Mouse (Mus musculus) hindlimb bud, embryonic 11.5 days (tissue): ENCODE measurements around the gene Fam69b.

Experiments
- DNase-seq: peaks from one replicate; pipeline ENCODE4 v3.0.0-alpha.2; 2012; ENCODE audit warnings: low read depth, low spot score; ENCODE audit errors: extremely low spot score

Gene Fam69b

DNA sequence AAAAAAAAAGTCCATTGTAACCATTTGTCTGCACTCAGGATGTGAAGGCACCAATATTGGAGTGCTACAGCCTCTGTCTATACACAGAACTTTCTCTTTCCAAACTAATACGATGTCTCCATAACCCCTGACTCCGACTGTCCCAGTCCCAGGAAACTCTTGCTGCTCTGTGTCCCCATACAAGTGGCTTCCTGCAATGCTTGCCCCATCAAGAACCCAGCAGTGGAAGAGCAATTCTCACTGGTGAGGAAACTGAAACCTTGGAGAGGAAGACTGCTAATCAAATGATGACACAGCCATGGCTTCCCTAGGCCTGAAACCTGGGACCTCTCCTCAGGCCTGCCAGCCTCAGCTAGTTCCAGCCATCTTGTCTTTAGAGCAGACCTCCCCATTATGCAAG is 30.4 kb upstream of the Fam69b start:
- DNase-seq: no peak

DNA sequence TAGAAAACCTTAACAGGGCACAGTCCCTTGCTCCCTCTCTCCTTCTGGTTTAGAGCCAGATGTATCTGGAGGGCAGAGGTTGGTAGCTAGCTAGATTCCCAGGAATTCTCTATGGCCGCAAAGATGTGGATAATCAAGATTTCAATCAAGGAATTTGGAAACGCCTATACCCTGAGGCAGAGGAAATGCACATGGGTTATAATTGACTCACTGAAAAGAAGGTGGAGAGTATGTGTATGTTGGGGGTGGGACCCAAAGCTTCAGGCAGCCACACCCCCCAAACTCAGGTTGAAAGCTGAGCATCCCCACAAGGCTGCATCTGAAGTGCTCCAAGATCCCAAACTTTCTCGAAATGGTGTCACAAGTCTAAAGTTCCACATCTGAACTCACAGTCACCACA is 29.8 kb upstream of the Fam69b start:
- DNase-seq: no peak

GRCm38 (mm10) chr2:26599965-26600364 is 28.3 kb upstream of the Fam69b start:
- no peak for DNase-seq

DNA sequence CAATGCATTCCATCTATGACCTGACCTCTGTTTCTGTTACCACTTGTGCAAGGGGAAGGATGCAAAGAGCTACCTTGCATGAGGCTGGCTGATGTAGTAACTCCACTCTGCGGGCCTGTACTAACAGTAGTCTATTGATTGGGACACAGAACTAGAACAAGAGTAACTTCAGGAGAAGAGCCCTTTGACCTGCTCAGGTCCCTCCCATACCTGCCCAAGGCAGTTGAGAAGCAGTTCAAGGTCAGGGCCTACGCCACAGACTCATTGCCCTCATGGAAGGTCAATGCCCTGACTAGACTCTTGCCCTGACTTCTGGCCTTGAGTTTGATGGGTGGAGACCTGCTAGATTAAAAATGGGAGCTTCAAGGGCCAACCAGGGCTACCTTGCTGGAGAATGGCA is 27.6 kb upstream of the Fam69b start:
- no peak for DNase-seq

GRCm38 (mm10) chr2:26601595-26601994 is 26.7 kb upstream of the Fam69b start:
- DNase-seq: no peak

DNA sequence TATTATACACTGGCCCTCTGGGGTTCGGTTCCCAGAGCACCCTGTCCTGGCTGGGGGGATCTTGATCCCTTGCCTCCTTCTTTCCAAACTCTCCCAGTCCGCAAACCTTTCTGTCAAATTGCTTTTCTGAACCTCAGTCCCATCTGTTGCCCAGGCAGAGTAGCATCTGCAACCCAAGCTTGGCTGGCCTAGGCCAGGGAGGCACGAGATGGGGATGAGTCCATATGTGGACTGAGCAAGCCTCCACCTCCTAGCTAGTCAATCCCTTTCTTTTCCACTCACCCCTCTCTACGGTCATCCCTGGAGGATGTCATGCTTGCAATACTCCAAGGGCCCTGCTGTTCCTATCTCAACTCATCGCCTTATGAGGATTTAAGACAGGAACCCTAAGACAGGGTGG is 25.6 kb upstream of the Fam69b start:
- no peak for DNase-seq

DNA sequence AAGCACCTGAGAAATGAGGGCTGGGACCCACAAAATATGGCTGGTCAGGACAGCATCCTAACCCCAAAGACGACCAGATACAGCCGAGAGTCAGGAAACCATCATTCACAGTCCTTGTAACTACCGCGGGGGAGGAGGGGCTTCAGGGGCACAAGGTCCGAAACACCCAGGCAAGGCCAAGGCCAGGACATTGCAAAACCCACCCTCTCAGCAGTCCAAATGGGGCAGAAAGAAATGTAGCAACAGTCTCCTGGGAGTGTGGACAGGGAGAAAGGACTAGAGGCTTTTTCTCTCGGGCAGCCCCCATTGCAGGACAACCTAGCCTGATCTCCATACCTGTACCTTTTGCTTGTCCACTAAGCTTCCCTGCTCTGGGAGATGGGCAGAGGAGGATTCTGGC is 25.1 kb upstream of the Fam69b start:
- no peak for DNase-seq

DNA sequence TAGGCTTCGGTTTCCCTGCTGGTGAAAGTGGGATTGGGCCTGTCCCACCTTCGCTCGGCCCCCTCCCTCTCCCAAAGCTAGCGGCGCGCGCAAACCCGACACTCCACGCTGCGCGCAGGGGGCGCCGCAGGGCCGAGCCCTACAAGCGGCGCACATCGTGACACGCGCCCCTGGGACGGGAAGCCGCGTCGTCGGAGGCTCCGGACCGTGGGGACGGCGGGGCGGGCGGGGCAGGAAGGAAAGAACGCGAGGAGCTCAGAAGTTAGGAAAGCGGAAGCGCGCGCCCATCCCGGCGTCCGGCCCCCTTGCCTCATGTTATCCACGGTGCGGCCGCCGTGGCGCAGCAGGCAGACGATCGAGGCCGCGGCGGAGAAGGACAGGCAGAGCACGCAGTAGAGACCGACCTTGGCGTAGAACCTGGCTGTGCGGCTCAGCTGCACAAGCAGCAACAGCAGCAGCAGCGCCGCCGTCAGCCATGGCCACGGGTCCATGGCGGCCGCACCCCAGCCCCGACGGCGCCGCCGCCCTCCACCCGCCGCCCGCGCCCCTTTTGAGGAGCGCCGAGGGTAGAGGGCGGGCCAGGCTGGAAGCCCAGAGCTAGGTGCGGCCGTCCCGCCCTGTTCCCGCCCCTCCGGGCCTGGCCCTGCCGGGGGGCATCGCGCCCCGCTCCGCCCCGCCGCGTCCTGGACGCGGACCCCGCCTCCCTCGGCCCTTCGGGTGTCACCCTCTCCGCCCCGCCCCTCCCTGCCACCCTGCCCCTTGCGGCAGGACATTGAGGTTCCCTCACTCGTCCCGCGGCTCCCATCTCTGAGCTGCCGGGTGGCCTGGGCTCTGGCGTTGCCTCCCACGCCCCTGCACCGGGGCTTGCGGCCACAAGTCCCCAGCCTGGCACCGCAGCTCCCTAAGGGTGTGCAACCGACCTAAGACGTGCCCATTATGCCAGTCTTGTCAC is 24.3 kb upstream of the Fam69b start, which contains the start of gene Agpat2:
Agpat2 (minus strand) TSS at position 698 of the 952 bp plus-strand sequence.
- no peak for DNase-seq

DNA sequence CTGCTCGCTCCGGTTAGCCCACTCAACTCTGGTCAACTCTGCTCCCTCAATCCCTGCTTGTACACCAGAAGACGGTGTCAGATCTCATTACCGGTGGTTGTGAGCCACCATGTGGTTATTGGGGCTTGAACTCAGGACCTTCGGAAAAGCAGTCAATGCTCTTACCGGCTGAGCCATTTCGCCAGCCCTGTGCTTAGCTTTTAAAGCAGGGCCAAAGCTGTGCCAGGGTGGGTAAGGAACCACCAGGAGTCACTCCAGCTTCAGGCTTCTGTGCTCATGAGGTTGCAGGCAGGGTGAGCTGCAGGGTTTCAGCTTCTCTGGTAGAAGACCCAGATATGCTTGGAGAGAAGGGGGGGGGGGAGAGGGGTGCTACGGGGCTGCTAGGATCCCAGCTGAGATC is 22.9 kb upstream of the Fam69b start:
- no peak for DNase-seq

DNA sequence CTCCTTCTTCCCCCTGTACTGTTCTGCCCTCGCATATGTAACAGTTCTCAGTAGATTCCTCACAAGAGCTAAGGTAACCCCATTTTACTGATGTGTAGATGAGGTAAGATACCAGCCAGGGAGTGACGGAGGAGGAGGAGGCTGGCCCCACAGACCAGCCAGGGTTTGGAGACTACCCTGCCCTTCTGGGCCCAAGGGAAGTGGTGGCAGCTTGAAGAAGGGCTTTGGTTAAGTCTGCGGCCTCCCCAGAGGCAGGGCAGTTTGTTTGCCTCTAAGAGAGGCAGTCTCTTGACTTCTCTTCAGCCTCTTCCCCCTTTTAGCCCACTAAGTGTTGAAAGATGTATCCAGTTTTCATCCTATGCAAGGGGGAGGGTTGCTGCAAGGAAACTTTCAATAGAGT is 21.7 kb upstream of the Fam69b start:
- no peak for DNase-seq

- DNase-seq: no peak
These were observed 21.0 kb upstream of the Fam69b start for GRCm38 (mm10) chr2:26607056-26607910.

DNA sequence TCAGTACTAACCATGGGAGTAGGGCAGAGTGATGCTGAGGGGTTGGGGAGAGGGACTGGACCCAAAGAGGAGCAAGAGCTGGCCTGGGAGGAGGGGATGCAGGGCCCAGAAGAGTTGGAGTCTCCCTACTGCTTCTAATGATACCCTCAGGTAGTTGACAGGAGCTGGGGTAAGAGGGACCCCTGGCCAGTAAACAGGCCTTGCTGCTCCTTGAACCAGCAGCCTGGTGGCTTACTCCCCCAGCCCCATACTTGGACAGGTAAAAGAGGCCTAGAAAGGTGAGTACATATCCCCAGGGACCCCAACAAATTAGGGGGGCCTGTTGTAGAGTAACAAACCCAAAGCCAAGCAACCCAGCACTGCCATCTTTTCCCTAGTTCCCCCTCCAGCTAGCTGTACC is 19.5 kb upstream of the Fam69b start:
- no peak for DNase-seq

DNA sequence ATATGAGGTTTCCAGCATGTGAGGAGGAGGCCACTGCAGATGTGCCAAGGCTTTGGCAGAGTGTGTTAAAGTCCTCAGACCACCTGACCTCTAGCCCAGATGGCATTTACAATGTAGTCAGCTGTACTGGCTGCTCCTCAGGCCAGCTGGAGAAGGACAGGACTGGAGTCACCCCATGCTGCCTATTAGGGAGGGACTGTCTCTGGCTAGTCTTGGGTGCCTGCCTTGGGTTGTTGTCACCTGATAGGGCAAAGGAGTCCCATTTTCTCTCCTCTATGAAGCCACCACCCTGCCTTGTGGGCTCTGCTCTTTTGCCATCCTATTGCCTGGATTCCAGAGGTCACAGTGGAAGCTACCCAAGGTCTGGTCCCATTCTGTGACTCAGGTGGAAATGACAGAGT is 19.0 kb upstream of the Fam69b start:
- DNase-seq: no peak

GRCm38 (mm10) chr2:26610526-26610925 is 17.7 kb upstream of the Fam69b start:
- DNase-seq: no peak

DNA sequence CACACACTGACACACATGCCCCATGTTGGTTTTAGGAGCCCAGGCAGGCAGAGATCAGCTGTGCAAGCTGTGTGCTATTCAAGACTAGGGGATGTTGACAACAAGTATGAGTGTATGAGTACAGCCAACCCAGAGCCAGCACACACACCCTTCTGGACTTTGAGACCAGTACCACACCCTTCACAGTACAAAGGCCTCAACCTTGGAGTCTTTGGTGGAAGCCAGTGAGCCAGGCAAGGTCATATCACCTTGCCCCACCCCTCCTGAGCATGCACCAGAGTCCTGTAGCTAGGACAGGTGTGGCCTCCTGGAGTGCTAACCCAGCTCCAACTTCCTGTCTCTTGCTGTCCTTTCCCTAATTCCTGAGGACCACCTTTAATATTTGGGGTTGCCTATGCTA is 17.2 kb upstream of the Fam69b start:
- DNase-seq: no peak

GRCm38 (mm10) chr2:26611896-26612295 is 16.4 kb upstream of the Fam69b start:
- no peak for DNase-seq

DNA sequence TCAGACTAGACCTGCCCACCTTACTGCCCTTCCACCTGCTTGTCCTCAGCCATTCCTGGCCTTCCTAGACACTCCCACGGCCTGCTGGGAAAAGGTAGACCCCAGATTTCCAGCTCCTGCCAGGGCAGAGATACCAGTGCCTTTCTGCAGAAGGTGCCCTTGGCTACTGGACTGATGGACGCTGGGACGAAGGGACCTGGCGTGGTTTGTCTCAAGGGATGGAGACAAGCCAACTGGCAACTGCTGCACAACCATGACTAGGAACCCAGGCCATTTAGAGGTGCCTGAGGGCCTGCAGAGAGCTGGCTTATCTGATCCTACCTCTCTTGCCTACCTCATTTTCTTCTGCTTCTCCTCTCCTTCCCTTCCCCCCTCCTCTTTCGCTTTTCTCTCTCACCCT is 13.4 kb upstream of the Fam69b start:
- no peak for DNase-seq

- DNase-seq: no peak
These were observed 12.7 kb upstream of the Fam69b start for GRCm38 (mm10) chr2:26615459-26616124.

DNA sequence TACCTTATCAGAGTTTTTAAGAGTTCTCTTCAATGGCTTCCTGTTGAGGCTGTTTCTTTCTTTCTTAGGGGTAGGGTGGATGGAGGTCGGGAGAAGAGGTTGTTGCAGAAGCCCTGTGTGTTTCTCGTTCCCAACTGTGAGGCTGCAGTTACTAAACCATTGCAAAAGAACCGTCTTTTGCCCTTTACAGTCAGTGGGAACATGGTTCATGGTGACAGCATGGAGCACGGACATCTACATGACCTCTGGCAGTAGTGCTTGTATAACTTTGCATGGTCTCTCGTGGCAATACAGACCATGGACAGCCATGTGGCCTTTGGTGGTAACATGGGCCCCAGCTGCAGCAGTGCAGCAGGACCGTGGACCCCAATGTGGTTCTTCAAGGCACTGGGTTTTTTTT is 10.9 kb upstream of the Fam69b start:
- no peak for DNase-seq

GRCm38 (mm10) chr2:26617928-26618327 is 10.3 kb upstream of the Fam69b start:
- no peak for DNase-seq

DNA sequence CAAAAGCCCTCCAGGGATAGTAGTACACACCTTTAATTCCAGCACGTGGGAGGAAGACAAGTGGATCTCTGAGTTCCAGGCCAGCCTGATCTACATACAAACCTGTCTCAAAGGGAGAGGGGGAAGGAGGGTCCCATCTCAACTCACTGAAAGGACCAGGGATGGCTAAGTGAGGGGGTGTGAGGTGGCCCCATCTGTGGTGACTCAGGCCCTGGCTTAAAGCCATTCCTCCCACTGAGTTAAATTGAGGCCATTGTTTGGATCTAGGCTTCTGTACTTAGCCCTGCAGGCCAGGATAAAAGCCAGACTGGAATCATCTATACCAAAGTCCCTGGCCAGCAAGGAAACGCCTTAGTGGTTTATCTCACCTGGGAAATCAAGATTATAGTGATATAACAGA is 7.0 kb upstream of the Fam69b start:
- no peak for DNase-seq
